Mouse (Mus musculus) heart, postnatal 0 days (tissue): ENCODE results near the gene Cnot3. TPM values are rescaled to one million over a fixed set of nuclear protein-coding genes. Genes with fewer than 3 reads are reported as not detected.
"Not testable (repeated sequence)": the region's sequence is repeated elsewhere in the genome, so short reads cannot be mapped to it uniquely, and the experiment has no call there.

Experiments used
- ATAC-seq: fragments of 200-750 bp; cut with Nextera tagmentation; 2 replicates; pipeline ENCODE4 v1.8.0; 2017; ENCODE audit warnings: low read depth, moderate number of reproducible peaks, moderate library complexity; ENCODE audit not compliant: insufficient read depth
- DNase-seq: peaks from one replicate; pipeline ENCODE4 v3.0.0-alpha.2; 2016; ENCODE audit warnings: low spot score
- H3K27ac ChIP-seq: fragments of 300-500 bp; sonication (generic); 2 replicates; pipeline ENCODE4 v1.5.1; 2014; ENCODE audit warnings: low read depth, mild to moderate bottlenecking
- H3K27me3 ChIP-seq: fragments of 300-500 bp; sonication (generic); 2 replicates; pipeline ENCODE4 v1.6.1; 2014; ENCODE audit warnings: low read length, mixed read lengths; ENCODE audit not compliant: control insufficient read depth, insufficient read depth
- H3K36me3 ChIP-seq: fragments of 300-500 bp; sonication (generic); replicated peaks from 2 replicates; pipeline ENCODE4 v1.6.1; 2014; ENCODE audit warnings: low read length, mixed read lengths; ENCODE audit not compliant: control insufficient read depth, insufficient read depth
- H3K4me1 ChIP-seq: fragments of 300-500 bp; sonication (generic); 2 replicates; pipeline ENCODE4 v1.6.1; 2014; ENCODE audit warnings: antibody characterized with exemption; ENCODE audit not compliant: control insufficient read depth, insufficient read depth
- H3K4me2 ChIP-seq: fragments of 300-500 bp; sonication (generic); 2 replicates; pipeline ENCODE4 v1.6.1; 2014; ENCODE audit warnings: low read depth, mild to moderate bottlenecking, low read length, moderate library complexity
- H3K4me3 ChIP-seq: fragments of 300-500 bp; sonication (generic); 2 replicates; pipeline ENCODE4 v1.5.1; 2014; ENCODE audit warnings: low read depth, low read length
- H3K9ac ChIP-seq: fragments of 300-500 bp; sonication (generic); replicated peaks from 2 replicates; pipeline ENCODE4 v1.6.1; 2014; ENCODE audit warnings: low read depth, low read length, mixed read lengths
- H3K9me3 ChIP-seq: fragments of 300-500 bp; sonication (generic); replicated peaks from 2 replicates; pipeline ENCODE4 v1.6.1; 2016; ENCODE audit warnings: low read length; ENCODE audit not compliant: control insufficient read depth
- CTCF ChIP-seq: IDR thresholded peaks from 2 replicates; pipeline ENCODE4 v1.5.1; 2016; ENCODE audit warnings: antibody characterized with exemption, control low read depth, low read depth
- EP300 ChIP-seq: IDR thresholded peaks from 2 replicates; pipeline ENCODE4 v1.6.1; 2016; ENCODE audit warnings: antibody characterized with exemption, low read depth
- WGBS: fragments of 180-500 bp; shearing (Covaris S2); extraction: QIAGEN DNeasy Blood & Tissue Kit; methylation state at CpG from one replicate; pipeline ENCODE4 v1.1.7; 2014; 5-methylcytosine and 5-hydroxymethylcytosine counted together
- microRNA-seq: library from miRNA; unstranded; fragments of <30 nt; microRNA quantifications from one replicate; pipeline ENCODE4, GENCODE M21; 2016
- polyA plus RNA-seq: library from polyadenylated mRNA; unstranded; fragments of >200 nt; fragmentation: Nextera tagmentation; extraction: Ambion mirVana; gene quantifications from 2 replicates; pipeline ENCODE4 v1.2.1, GENCODE M21; 2015
- total RNA-seq: library from RNA; depleted of rRNA; stranded (reverse); fragments of >200 nt; gene quantifications from 2 replicates; pipeline ENCODE4 v1.2.3, GENCODE M21; 2014; ENCODE audit warnings: low replicate concordance; rRNA removed

Cnot3 gene
- total and polyA plus RNA-seq, 2 experiments from 2014 or later, result 15.9 to 16.8 TPM

- H3K27me3 ChIP-seq, result no peaks in the 10 kb centered on the region
- H3K36me3 ChIP-seq, result peaks cover 23% of the 10 kb centered on the region
- ATAC-seq, result no peak
- peaks cover 16% of the 10 kb centered on the region for H3K4me1 ChIP-seq
- 50% methylated on average over 4 of the region's 4 CpGs for WGBS
- H3K4me2 ChIP-seq, result no peak overlapping the region
- no peak for DNase-seq
- no peak overlapping the region for H3K9ac ChIP-seq
- H3K4me3 ChIP-seq, result no peak overlapping the region
- no peak overlapping the region for H3K27ac ChIP-seq
- no peak for TF ChIP-seq CTCF
- no peak for TF ChIP-seq EP300
- H3K9me3 ChIP-seq, result no peaks in the 10 kb centered on the region
Measured at GRCm38 (mm10) chr7:3707027-3707426, 62.0 kb downstream of the Cnot3 start.

GRCm38 (mm10) chr7:3707568-3708413, 62.7 kb downstream of the Cnot3 start:
- H3K4me1 ChIP-seq, result peaks cover 16% of the 10 kb centered on the region
- 51% methylated on average over 7 of the region's 7 CpGs for WGBS
- DNase-seq (no peak), ATAC-seq (no peak)
- H3K9me3 ChIP-seq, result no peaks in the 10 kb centered on the region
- H3K4me2 ChIP-seq, result no peak overlapping the region
- H3K4me3 ChIP-seq, result no peak overlapping the region
- no peak overlapping the region for H3K9ac ChIP-seq
- no peaks in the 10 kb centered on the region for H3K27me3 ChIP-seq
- TF ChIP-seq CTCF, result no peak
- no peak for TF ChIP-seq EP300
- H3K27ac ChIP-seq, result peak overlapping the region; percentile 7; the same call in 1 of the 2 replicates
- H3K36me3 ChIP-seq, result peaks cover 23% of the 10 kb centered on the region

GRCm38 (mm10) chr7:3708447-3708980, 63.4 kb downstream of the Cnot3 start:
- H3K27ac ChIP-seq, H3K4me3 ChIP-seq, ATAC-seq, H3K4me2 ChIP-seq, H3K9ac ChIP-seq, H3K27me3 ChIP-seq, H3K9me3 ChIP-seq, DNase-seq: not testable (repeated sequence)
- H3K36me3 ChIP-seq, result peaks cover 23% of the 10 kb centered on the region
- 42% methylated on average over 5 of the region's 5 CpGs for WGBS
- H3K4me1 ChIP-seq, result peaks cover 16% of the 10 kb centered on the region

- no peaks in the 10 kb centered on the region for H3K27me3 ChIP-seq
- WGBS, result 73% methylated on average over 1 of the region's 1 CpGs
- H3K9ac ChIP-seq, result no peak overlapping the region
- H3K4me3 ChIP-seq, result no peak overlapping the region
- H3K4me1 ChIP-seq, result peaks cover 16% of the 10 kb centered on the region
- TF ChIP-seq EP300 (no peak), CTCF (no peak)
- no peak overlapping the region for H3K4me2 ChIP-seq
- no peaks in the 10 kb centered on the region for H3K9me3 ChIP-seq
- H3K27ac ChIP-seq, result no peak overlapping the region
- H3K36me3 ChIP-seq, result peaks cover 23% of the 10 kb centered on the region
- DNase-seq (no peak), ATAC-seq (no peak)
Measured at GRCm38 (mm10) chr7:3709000-3709399, 63.9 kb downstream of the Cnot3 start.

Small RNA genes within 50 kb of the gene (microRNA-seq; reads per million reads assigned to microRNA genes)
- gene Mir3572, result 7.3 reads per million, percentile 26 among the genes with 10 or more reads in this experiment

Other genes with a start within 250 kb of the Cnot3 start
- gene Cacng6, start 221.1 kb upstream of the Cnot3 start, total RNA-seq, result 12.0 and 21.3 TPM in 2 replicates
- gene Cacng6, start 221.1 kb upstream of the Cnot3 start, polyA plus RNA-seq, result 20.4 and 20.9 TPM in 2 replicates
- gene Tarm1, start 142.6 kb upstream of the Cnot3 start, total RNA-seq, result 3.6 TPM in 1 of 2 replicates, not detected in the other
- gene Tarm1, start 142.6 kb upstream of the Cnot3 start, polyA plus RNA-seq, result 0.10 TPM in 1 of 2 replicates, not detected in the other
- 0.19 TPM in 1 of 2 replicates, not detected in the other for gene Oscar, start 29.1 kb upstream of the Cnot3 start, total RNA-seq
- gene Oscar, start 29.1 kb upstream of the Cnot3 start, polyA plus RNA-seq, result 0.25 and 0.37 TPM in 2 replicates
- gene Ndufa3, start 27.9 kb upstream of the Cnot3 start, total RNA-seq, result 915 and 1,160 TPM in 2 replicates
- 1,410 and 1,523 TPM in 2 replicates for gene Ndufa3, start 27.9 kb upstream of the Cnot3 start, polyA plus RNA-seq
- 3.1 and 21.0 TPM in 2 replicates for gene Tfpt, start 15.3 kb upstream of the Cnot3 start, total RNA-seq
- gene Tfpt, start 15.3 kb upstream of the Cnot3 start, polyA plus RNA-seq, result 14.2 and 16.0 TPM in 2 replicates
- 32.2 and 47.9 TPM in 2 replicates for gene Prpf31, start 15.3 kb upstream of the Cnot3 start, total RNA-seq
- gene Prpf31, start 15.3 kb upstream of the Cnot3 start, polyA plus RNA-seq, result 35.3 and 41.5 TPM in 2 replicates
- gene Leng1, start 20.6 kb downstream of the Cnot3 start, total RNA-seq, result 6.0 and 11.9 TPM in 2 replicates
- 23.9 and 25.4 TPM in 2 replicates for gene Leng1, start 20.6 kb downstream of the Cnot3 start, polyA plus RNA-seq
- gene Tmc4, start 32.3 kb downstream of the Cnot3 start, total RNA-seq, result 0.31 and 0.99 TPM in 2 replicates
- 2.3 and 3.2 TPM in 2 replicates for gene Tmc4, start 32.3 kb downstream of the Cnot3 start, polyA plus RNA-seq
- gene Tsen34, start 47.6 kb downstream of the Cnot3 start, total RNA-seq, result 289 and 303 TPM in 2 replicates
- 170 and 183 TPM in 2 replicates for gene Tsen34, start 47.6 kb downstream of the Cnot3 start, polyA plus RNA-seq
- 33.7 and 48.4 TPM in 2 replicates for gene Mboat7, start 48.3 kb downstream of the Cnot3 start, total RNA-seq
- 19.6 and 20.3 TPM in 2 replicates for gene Mboat7, start 48.3 kb downstream of the Cnot3 start, polyA plus RNA-seq
- gene Rps9, start 58.7 kb downstream of the Cnot3 start, total RNA-seq, result 785 and 888 TPM in 2 replicates
- gene Rps9, start 58.7 kb downstream of the Cnot3 start, polyA plus RNA-seq, result 816 and 864 TPM in 2 replicates
- 0.81 and 5.5 TPM in 2 replicates for gene Pirb, start 75.1 kb downstream of the Cnot3 start, total RNA-seq
- gene Pirb, start 75.1 kb downstream of the Cnot3 start, polyA plus RNA-seq, result 0.72 and 0.73 TPM in 2 replicates
- not detected in 2 replicates for gene Gm15448, start 180.4 kb downstream of the Cnot3 start, total RNA-seq
- not detected in 2 replicates for gene Gm15448, start 180.4 kb downstream of the Cnot3 start, polyA plus RNA-seq
- gene Pira2, start 199.8 kb downstream of the Cnot3 start, total RNA-seq, result not detected in 2 replicates
- gene Pira2, start 199.8 kb downstream of the Cnot3 start, polyA plus RNA-seq, result 0.10 and 0.11 TPM in 2 replicates